Mouse (Mus musculus): Measurements from ENCODE around the gene Clcc1.

GRCm38 (mm10) chr3:108660941-108661340 lies 7.2 kb downstream of the Clcc1 start:
- TF ChIP-seq POLR2A (IDR thresholded peaks at IDR 0.05; ENCODE audit: low read depth, low read length): no peak
- TF ChIP-seq CTCF (IDR thresholded peaks at IDR 0.05; ENCODE audit: extremely low read depth, insufficient read depth, insufficient read length, insufficient replicate concordance): no peak
